Mouse (Mus musculus) left cerebral cortex, adult 8-10 months (tissue): ENCODE results near the gene Saysd1. TPM values are rescaled to one million over a fixed set of nuclear protein-coding genes. Genes with fewer than 3 reads are reported as not detected.

Experiments used
- DNase-seq, 2 experiments: peaks; one replicate each; pipeline ENCODE4 v3.0.0; 2022; ENCODE audit warnings: low spot score in 2 of 2
- total RNA-seq, 4 experiments: library from RNA; stranded (reverse); gene quantifications; 2 replicates each; pipeline ENCODE4 v1.2.4; 2022

The Saysd1 gene
- 1 to 10 TPM; 3.3 to 4.4 (median 4.0) TPM for total RNA-seq

- DNase-seq = no peak
Measured at GRCm38 (mm10) chr14:20138484-20139355, at the start of gene Saysd1. TSS of gene Saysd1 (minus strand) at chr14:20138534.

GRCm38 (mm10) chr14:20185426-20185825 is 47.1 kb upstream of the Saysd1 start:
- no peak for DNase-seq

GRCm38 (mm10) chr14:20183701-20184100 is 45.4 kb upstream of the Saysd1 start:
- DNase-seq = no peak

- no peak for DNase-seq
Measured at GRCm38 (mm10) chr14:20182596-20182995, 44.3 kb upstream of the Saysd1 start.

GRCm38 (mm10) chr14:20181466-20181921 is 43.2 kb upstream of the Saysd1 start, which contains the start of gene Kcnk5:
TSS of gene Kcnk5 (minus strand) at chr14:20181809.
- peak; percentile 26 to 50 for DNase-seq

- DNase-seq = no peak
Measured at GRCm38 (mm10) chr14:20180751-20181162, 42.4 kb upstream of the Saysd1 start.

- DNase-seq = no peak
Measured at GRCm38 (mm10) chr14:20180304-20180703, 42.0 kb upstream of the Saysd1 start.

- no peak for DNase-seq
Measured at GRCm38 (mm10) chr14:20179731-20180280, 41.5 kb upstream of the Saysd1 start.

- DNase-seq = no peak
Measured at GRCm38 (mm10) chr14:20179080-20179479, 40.7 kb upstream of the Saysd1 start.

- DNase-seq = no peak
Measured at GRCm38 (mm10) chr14:20178593-20178992, 40.3 kb upstream of the Saysd1 start.

GRCm38 (mm10) chr14:20177494-20178123 is 39.3 kb upstream of the Saysd1 start:
- no peak for DNase-seq

GRCm38 (mm10) chr14:20175705-20176104 is 37.4 kb upstream of the Saysd1 start:
- DNase-seq = no peak

- DNase-seq = no peak
Measured at GRCm38 (mm10) chr14:20175114-20175513, 36.8 kb upstream of the Saysd1 start.

- no peak for DNase-seq
Measured at GRCm38 (mm10) chr14:20174696-20175095, 36.4 kb upstream of the Saysd1 start.

GRCm38 (mm10) chr14:20173873-20174490 is 35.6 kb upstream of the Saysd1 start:
- DNase-seq = no peak

- no peak for DNase-seq
Measured at GRCm38 (mm10) chr14:20172924-20173323, 34.6 kb upstream of the Saysd1 start.

- no peak for DNase-seq
Measured at GRCm38 (mm10) chr14:20172509-20172908, 34.2 kb upstream of the Saysd1 start.

- no peak for DNase-seq
Measured at GRCm38 (mm10) chr14:20171840-20172239, 33.5 kb upstream of the Saysd1 start.

GRCm38 (mm10) chr14:20169251-20169650 is 30.9 kb upstream of the Saysd1 start:
- no peak for DNase-seq

GRCm38 (mm10) chr14:20168478-20168877 is 30.1 kb upstream of the Saysd1 start:
- DNase-seq = no peak

GRCm38 (mm10) chr14:20168054-20168453 is 29.7 kb upstream of the Saysd1 start:
- DNase-seq = no peak

- no peak for DNase-seq
Measured at GRCm38 (mm10) chr14:20165413-20165812, 27.1 kb upstream of the Saysd1 start.
